Mouse (Mus musculus): Measurements from ENCODE around the gene Pde8b. TPM values are rescaled to one million over a fixed set of nuclear protein-coding genes. Genes with fewer than 3 reads are reported as not detected.
A peak's percentile ranks its signal among the peaks of the same experiment; 100 is the strongest.
"Not testable (repeated sequence)": the region's sequence is repeated elsewhere in the genome, so short reads cannot be mapped to it uniquely, and the experiment has no call there.

Gene Pde8b
- polyA plus RNA-seq, 1 experiment from 2014 or later = 1.4 TPM

- Histone ChIP-seq H3K4me2 (ENCODE audit: low read depth, low read length) (no peak overlapping the region), H3K9ac (replicated peaks; ENCODE audit: low read length) (no peak overlapping the region), H3K4me1 (ENCODE audit: control insufficient read depth, insufficient read depth, low read length) (no peaks in the 10 kb centered on the region), H3K36me3 (replicated peaks; ENCODE audit: control insufficient read depth, insufficient read depth, low read depth, low read length) (no peaks in the 10 kb centered on the region), H3K4me3 (ENCODE audit: low read depth, low read length) (no peak overlapping the region), H3K9me3 (replicated peaks; ENCODE audit: control insufficient read depth, low read length) (no peaks in the 10 kb centered on the region), H3K27me3 (ENCODE audit: control insufficient read depth, insufficient read depth, low read length) (no peaks in the 10 kb centered on the region), H3K27ac (replicated peaks; ENCODE audit: low read depth, low read length) (no peak overlapping the region)
- ATAC-seq (replicated peaks; ENCODE audit: insufficient number of reproducible peaks, low FRiP score, low TSS enrichment, low read depth) (no peak), DNase-seq (ENCODE audit: low spot score) (no peak)
- WGBS = 68% methylated on average over 1 of the region's 1 CpGs
Observed at GRCm38 (mm10) chr13:95230326-95230725, 19.8 kb downstream of the Pde8b start.

GRCm38 (mm10) chr13:95224491-95224890 is 25.6 kb downstream of the Pde8b start:
- DNase-seq (ENCODE audit: low spot score) (no peak), ATAC-seq (replicated peaks; ENCODE audit: insufficient number of reproducible peaks, low FRiP score, low TSS enrichment, low read depth) (no peak)
- no peaks in the 10 kb centered on the region for H3K4me1 ChIP-seq (ENCODE audit: control insufficient read depth, insufficient read depth, low read length)
- 80% methylated on average over 2 of the region's 2 CpGs for WGBS
- no peak overlapping the region for H3K27ac ChIP-seq (replicated peaks; ENCODE audit: low read depth, low read length)
- no peaks in the 10 kb centered on the region for H3K9me3 ChIP-seq (replicated peaks; ENCODE audit: control insufficient read depth, low read length)
- no peak overlapping the region for H3K4me3 ChIP-seq (ENCODE audit: low read depth, low read length)
- no peak overlapping the region for H3K4me2 ChIP-seq (ENCODE audit: low read depth, low read length)
- H3K36me3 ChIP-seq (replicated peaks; ENCODE audit: control insufficient read depth, insufficient read depth, low read depth, low read length) = no peaks in the 10 kb centered on the region
- H3K9ac ChIP-seq (replicated peaks; ENCODE audit: low read length) = no peak overlapping the region
- peaks cover 12% of the 10 kb centered on the region for H3K27me3 ChIP-seq (ENCODE audit: control insufficient read depth, insufficient read depth, low read length)

- peak overlapping the region; percentile 73; the same call in 1 of the 2 replicates for H3K4me3 ChIP-seq (ENCODE audit: low read depth, low read length)
- no peaks in the 10 kb centered on the region for H3K36me3 ChIP-seq (replicated peaks; ENCODE audit: control insufficient read depth, insufficient read depth, low read depth, low read length)
- 54% methylated on average over 2 of the region's 2 CpGs for WGBS
- DNase-seq (ENCODE audit: low spot score) (no peak), ATAC-seq (replicated peaks; ENCODE audit: insufficient number of reproducible peaks, low FRiP score, low TSS enrichment, low read depth) (no peak)
- H3K9me3 ChIP-seq (replicated peaks; ENCODE audit: control insufficient read depth, low read length) = no peaks in the 10 kb centered on the region
- no peak overlapping the region for H3K27ac ChIP-seq (replicated peaks; ENCODE audit: low read depth, low read length)
- no peak overlapping the region for H3K9ac ChIP-seq (replicated peaks; ENCODE audit: low read length)
- no peak overlapping the region for H3K4me2 ChIP-seq (ENCODE audit: low read depth, low read length)
- no peaks in the 10 kb centered on the region for H3K4me1 ChIP-seq (ENCODE audit: control insufficient read depth, insufficient read depth, low read length)
- peaks cover 12% of the 10 kb centered on the region for H3K27me3 ChIP-seq (ENCODE audit: control insufficient read depth, insufficient read depth, low read length)
Observed at GRCm38 (mm10) chr13:95223427-95223772, 26.7 kb downstream of the Pde8b start.

- no peaks in the 10 kb centered on the region for H3K9me3 ChIP-seq (replicated peaks; ENCODE audit: control insufficient read depth, low read length)
- 0 out of 2 replicates have a peak, but pooled peaks have one; percentile 52 for ATAC-seq (replicated peaks; ENCODE audit: insufficient number of reproducible peaks, low FRiP score, low TSS enrichment, low read depth)
- 1% methylated on average over 66 of the region's 96 CpGs for WGBS
- DNase-seq (ENCODE audit: low spot score) = peak; percentile 24
- peak overlapping the region; percentile 100 for H3K4me2 ChIP-seq (ENCODE audit: low read depth, low read length)
- H3K27me3 ChIP-seq (ENCODE audit: control insufficient read depth, insufficient read depth, low read length) = peaks cover 12% of the 10 kb centered on the region
- no peak overlapping the region for H3K27ac ChIP-seq (replicated peaks; ENCODE audit: low read depth, low read length)
- H3K4me1 ChIP-seq (ENCODE audit: control insufficient read depth, insufficient read depth, low read length) = no peaks in the 10 kb centered on the region
- H3K9ac ChIP-seq (replicated peaks; ENCODE audit: low read length) = peak overlapping the region; percentile 58
- peak overlapping the region; percentile 73 for H3K4me3 ChIP-seq (ENCODE audit: low read depth, low read length)
- H3K36me3 ChIP-seq (replicated peaks; ENCODE audit: control insufficient read depth, insufficient read depth, low read depth, low read length) = no peaks in the 10 kb centered on the region
Observed at GRCm38 (mm10) chr13:95222569-95223426, 27.3 kb downstream of the Pde8b start.

DNA sequence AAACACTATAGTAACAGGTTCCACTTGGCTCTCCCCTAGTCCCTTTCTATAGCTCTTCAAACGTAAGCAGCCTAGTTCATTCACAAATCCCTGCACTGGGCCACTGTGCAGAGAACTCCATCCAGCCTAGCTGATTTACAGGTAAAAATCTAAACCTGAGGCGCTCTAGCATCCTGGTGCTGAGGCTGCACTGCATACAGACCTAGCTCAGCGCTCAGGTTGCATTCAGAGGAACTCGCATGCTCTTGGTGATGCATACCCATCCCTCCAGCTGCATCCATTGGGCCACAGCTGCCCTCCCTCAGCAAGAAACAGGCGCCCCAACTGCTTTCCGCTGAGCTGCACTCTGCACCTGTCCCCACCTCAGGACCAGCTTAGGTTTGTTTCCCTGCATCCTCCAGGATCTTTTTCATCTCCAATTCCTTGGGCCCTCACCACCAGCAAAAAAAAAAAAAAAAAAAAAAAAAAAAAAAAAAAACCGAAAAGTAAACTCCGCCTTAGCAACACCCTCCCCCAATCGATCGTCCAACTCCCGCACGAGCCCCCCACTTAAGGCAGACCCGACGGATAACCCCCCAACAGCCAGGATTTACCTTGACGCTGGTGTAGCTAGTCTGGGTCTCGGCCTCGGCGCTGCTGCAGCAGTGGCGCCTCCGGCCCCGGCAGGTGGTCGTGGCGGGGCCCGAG is 28.1 kb downstream of the Pde8b start:
- H3K9me3 ChIP-seq (replicated peaks; ENCODE audit: control insufficient read depth, low read length) = no peaks in the 10 kb centered on the region
- 1% methylated on average over 22 of the region's 24 CpGs for WGBS
- DNase-seq (ENCODE audit: low spot score) = peak; percentile 10

DNA sequence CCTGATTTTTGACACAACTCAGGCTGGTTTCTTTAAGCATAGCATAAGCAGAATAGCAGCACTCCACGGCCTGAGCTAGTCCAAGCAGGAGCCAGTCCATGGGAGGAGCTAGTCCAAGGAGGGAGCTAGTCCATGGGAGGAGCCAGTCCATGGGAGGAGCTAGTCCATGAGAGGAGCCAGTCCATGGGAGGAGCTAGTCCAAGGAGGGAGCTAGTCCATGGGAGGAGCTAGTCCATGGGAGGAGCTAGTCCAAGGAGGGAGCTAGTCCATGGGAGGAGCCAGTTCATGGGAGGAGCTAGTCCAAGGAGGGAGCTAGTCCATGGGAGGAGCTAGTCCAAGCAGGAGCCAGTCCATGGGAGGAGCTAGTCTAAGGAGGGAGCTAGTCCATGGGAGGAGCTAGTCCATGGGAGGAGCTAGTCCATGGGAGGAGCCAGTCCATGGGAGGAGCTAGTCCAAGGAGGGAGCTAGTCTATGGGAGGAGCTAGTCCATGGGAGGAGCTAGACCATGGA is 34.4 kb downstream of the Pde8b start:
- 45% methylated on average over 1 of the region's 1 CpGs for WGBS
- H3K27me3 ChIP-seq (ENCODE audit: control insufficient read depth, insufficient read depth, low read length); H3K9ac ChIP-seq (replicated peaks; ENCODE audit: low read length); ATAC-seq (replicated peaks; ENCODE audit: insufficient number of reproducible peaks, low FRiP score, low TSS enrichment, low read depth); H3K4me3 ChIP-seq (ENCODE audit: low read depth, low read length); H3K4me2 ChIP-seq (ENCODE audit: low read depth, low read length); H3K9me3 ChIP-seq (replicated peaks; ENCODE audit: control insufficient read depth, low read length); DNase-seq (ENCODE audit: low spot score); H3K27ac ChIP-seq (replicated peaks; ENCODE audit: low read depth, low read length); H3K4me1 ChIP-seq (ENCODE audit: control insufficient read depth, insufficient read depth, low read length); H3K36me3 ChIP-seq (replicated peaks; ENCODE audit: control insufficient read depth, insufficient read depth, low read depth, low read length): not testable (repeated sequence)

More for the DNA sequence above, 28.1 kb downstream of the Pde8b start:
- Histone ChIP-seq H3K27ac (replicated peaks; ENCODE audit: low read depth, low read length) (no peak overlapping the region), H3K4me1 (ENCODE audit: control insufficient read depth, insufficient read depth, low read length) (no peaks in the 10 kb centered on the region), H3K27me3 (ENCODE audit: control insufficient read depth, insufficient read depth, low read length) (peaks cover 12% of the 10 kb centered on the region), H3K36me3 (replicated peaks; ENCODE audit: control insufficient read depth, insufficient read depth, low read depth, low read length) (no peaks in the 10 kb centered on the region), H3K4me3 (ENCODE audit: low read depth, low read length) (peak overlapping the region; percentile 73), H3K4me2 (ENCODE audit: low read depth, low read length) (peak overlapping the region; percentile 100), H3K9ac (replicated peaks; ENCODE audit: low read length) (peak overlapping the region; percentile 58)
- ATAC-seq (replicated peaks; ENCODE audit: insufficient number of reproducible peaks, low FRiP score, low TSS enrichment, low read depth) = no peak

- DNase-seq (ENCODE audit: low spot score) (no peak), ATAC-seq (replicated peaks; ENCODE audit: insufficient number of reproducible peaks, low FRiP score, low TSS enrichment, low read depth) (no peak)
- Histone ChIP-seq H3K9ac (replicated peaks; ENCODE audit: low read length) (no peak overlapping the region), H3K4me3 (ENCODE audit: low read depth, low read length) (no peak overlapping the region), H3K27me3 (ENCODE audit: control insufficient read depth, insufficient read depth, low read length) (no peaks in the 10 kb centered on the region), H3K9me3 (replicated peaks; ENCODE audit: control insufficient read depth, low read length) (no peaks in the 10 kb centered on the region), H3K27ac (replicated peaks; ENCODE audit: low read depth, low read length) (no peak overlapping the region), H3K4me2 (ENCODE audit: low read depth, low read length) (no peak overlapping the region), H3K4me1 (ENCODE audit: control insufficient read depth, insufficient read depth, low read length) (no peaks in the 10 kb centered on the region), H3K36me3 (replicated peaks; ENCODE audit: control insufficient read depth, insufficient read depth, low read depth, low read length) (no peaks in the 10 kb centered on the region)
- WGBS = 54% methylated on average over 5 of the region's 5 CpGs
Observed at GRCm38 (mm10) chr13:95212320-95212719, 37.8 kb downstream of the Pde8b start.

DNA sequence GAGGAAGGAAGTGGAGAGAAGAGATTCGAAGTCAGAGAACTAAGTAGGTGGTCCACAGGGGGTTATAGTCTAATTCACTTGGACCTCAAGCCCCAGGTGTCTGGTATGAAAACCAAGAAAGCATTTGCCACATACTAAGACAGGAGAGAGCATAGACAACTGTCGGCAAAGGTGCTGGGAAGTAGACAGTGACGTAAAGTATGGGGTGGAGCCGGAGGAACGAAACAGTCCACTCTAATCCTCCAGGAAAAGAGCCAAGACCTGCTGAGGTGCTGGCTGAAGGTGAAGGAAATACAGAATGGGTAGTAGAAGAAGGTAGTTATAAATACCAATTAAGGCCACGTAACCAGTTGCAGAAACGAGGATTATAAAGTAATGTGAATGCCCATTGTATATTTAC is 42.8 kb downstream of the Pde8b start:
- not testable (repeated sequence) for H3K9ac ChIP-seq (replicated peaks; ENCODE audit: low read length); H3K27me3 ChIP-seq (ENCODE audit: control insufficient read depth, insufficient read depth, low read length); H3K4me1 ChIP-seq (ENCODE audit: control insufficient read depth, insufficient read depth, low read length); H3K27ac ChIP-seq (replicated peaks; ENCODE audit: low read depth, low read length); H3K4me2 ChIP-seq (ENCODE audit: low read depth, low read length); H3K9me3 ChIP-seq (replicated peaks; ENCODE audit: control insufficient read depth, low read length); ATAC-seq (replicated peaks; ENCODE audit: insufficient number of reproducible peaks, low FRiP score, low TSS enrichment, low read depth); H3K4me3 ChIP-seq (ENCODE audit: low read depth, low read length); H3K36me3 ChIP-seq (replicated peaks; ENCODE audit: control insufficient read depth, insufficient read depth, low read depth, low read length); DNase-seq (ENCODE audit: low spot score)
- 86% methylated on average over 7 of the region's 7 CpGs for WGBS

All from embryonic facial prominence, embryonic 11.5 days (tissue).